Mouse (Mus musculus) Muller cell, postnatal 12 days (primary cell): ENCODE data around the gene Gphn.
"Not testable (repeated sequence)": the region's sequence is repeated elsewhere in the genome, so short reads cannot be mapped to it uniquely, and the experiment has no call there.

ENCODE experiments used
- DNase-seq: peaks from one replicate; pipeline ENCODE4 v3.0.0-alpha.2; 2015; ENCODE audit errors: inconsistent ontology term

Gphn gene

DNA sequence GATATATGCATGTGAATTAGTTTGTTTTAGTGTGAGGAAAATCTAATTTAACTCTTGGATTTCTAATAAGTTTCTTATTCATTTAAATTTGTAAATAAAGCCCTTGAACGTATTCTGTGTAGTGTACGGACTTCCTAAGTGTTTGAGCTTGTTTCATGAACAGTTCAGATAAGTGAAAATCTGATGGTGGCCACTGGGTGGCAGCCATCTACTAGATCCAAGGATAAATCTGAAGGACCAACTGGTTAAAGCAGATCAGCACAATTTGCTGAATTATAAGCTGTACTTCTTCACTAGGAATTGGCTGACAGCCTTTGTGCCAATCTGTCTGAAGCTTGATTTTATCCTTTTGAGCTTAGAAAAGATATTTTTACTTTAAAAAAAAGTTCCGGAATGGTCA is 105.9 kb downstream of the Gphn start:
- peak; percentile 40 for DNase-seq

DNA sequence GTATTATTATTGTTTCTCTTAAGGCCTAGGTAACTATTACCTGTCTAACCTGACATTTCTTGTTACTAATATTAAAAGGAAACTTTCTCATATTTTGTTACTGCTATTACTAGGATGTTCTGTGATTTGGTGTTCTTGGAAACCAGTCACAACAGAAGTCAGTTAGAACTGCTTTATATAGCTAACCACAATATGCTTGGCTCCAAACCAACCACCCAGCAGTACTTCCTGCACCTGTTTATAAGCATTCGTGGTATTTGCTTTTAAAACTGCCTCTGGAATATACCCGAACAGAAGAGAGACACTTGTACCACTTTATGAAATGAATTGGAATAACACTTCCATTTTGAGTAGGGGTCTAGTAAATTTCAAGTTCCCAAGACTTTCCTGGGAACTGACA is 130.3 kb downstream of the Gphn start:
- no peak for DNase-seq

DNA sequence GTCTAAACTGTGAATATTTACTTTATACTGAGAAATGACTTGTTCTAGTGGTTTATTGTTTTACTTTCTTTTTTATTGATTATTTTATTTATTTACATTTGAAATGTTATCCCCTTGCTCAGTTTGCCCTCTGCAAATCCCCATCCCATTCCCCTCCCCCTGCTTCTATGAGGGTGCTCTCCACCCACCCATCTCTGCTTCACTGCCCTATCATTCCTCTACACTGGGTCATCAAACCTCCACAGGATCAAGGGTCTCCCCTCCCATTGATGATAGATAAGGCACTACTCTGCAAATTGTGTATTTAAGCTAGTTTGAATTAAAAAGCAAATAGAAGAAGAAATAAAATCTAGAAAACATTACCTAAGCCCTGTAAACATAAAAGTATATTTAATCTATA is 163.1 kb downstream of the Gphn start:
- DNase-seq = no peak

DNA sequence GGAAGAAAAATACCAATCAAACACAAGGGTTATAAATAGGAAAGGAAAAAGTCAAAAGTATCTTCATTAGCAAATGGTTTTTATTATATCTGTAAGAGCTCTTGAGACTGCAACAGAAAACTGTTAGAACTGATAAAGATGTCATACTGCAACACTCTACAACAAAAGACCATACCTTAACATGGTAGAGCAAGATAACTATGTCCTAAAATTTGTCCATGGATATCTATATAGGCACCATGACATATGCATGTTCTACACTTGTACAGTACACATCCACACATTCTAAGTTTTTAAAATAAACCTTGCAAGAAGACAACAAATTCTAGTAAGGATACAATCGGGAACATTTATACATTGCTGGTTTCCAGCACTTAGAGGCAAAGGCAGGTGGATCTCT is 169.1 kb downstream of the Gphn start:
- no peak for DNase-seq

DNA sequence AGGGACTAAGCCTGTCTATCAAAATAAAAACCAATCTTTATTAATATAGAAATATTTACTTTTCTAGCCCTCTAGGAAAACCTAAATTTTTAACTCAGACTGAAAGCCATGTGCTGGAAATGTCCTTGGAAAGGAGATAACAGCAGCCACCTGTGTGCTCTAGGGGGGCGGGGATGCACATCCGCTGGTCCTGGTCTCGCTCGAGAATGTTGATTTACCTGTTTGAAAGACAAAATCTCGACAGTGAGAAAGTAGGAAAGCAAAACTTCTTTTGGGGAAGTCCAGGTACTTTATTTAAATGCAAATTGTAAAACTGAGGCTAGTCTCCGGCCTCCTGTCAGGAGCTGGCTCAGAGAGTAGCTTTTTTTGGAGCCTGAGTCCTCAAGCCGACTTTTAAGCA is 181.3 kb downstream of the Gphn start:
- not testable (repeated sequence) for DNase-seq

DNA sequence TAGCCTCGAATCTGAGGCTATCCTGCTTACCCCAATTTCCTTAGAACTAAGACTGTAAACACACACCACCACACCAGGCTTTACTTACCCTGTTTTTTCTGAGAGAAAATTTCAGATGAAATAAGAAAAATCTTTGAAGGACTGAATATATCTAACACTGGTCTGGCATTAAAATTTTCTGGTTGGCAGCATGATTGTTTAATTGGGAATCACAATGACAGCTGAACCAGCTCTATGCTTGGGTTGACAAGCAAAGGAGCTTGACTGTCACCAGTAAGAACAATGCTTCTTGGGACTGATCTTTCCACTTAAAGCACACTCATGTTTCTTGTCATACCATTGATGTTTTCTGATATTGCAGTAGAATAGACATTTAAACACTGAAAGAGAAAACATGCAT is 296.0 kb downstream of the Gphn start:
- peak; percentile 11 for DNase-seq

DNA sequence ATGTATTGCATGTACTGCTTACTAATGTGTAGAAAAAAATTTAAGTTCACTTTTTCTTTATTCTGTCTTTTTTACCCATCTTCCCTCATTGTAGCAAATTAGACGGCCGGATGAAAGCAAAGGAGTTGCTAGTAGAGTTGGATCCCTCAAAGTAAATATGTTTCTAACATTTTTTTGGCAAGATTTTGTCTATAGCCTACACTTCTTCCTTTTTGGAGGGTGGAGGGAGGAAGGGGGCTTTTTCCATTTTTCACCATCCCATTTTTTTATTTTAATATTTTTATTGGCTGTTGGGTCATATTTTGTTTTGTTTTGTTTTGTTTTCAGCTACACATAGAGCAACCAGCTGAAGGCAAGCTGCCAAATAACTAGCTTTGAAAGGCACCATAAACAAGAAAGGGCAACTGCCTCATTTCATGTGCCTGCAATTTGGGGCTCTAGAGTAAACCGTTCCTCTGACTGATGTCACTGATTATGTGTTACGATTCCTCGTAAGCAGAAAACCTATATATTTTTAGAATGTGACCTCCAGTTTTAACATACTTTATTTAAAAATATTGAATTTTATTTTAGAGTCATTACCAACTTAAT is 296.7 kb downstream of the Gphn start:
- DNase-seq = no peak

DNA sequence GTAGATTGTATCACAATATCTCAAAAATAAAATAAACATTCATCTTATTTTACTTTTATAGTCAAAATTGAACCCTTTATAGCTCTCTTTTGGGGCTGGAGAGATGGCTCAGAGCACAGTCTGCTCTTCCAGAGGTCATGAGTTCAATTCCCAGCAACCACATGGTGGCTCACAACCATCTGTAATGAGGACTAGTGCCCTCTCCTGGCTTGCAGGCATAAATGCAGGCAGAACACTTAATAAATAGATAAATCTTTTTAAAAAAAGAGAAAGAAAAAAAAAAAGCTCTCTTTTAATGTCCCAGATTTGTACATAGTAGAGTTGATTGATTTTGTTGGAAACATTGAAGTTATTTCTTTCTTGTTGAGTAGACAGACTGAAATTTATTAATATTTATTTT is 311.4 kb downstream of the Gphn start:
- DNase-seq = not testable (repeated sequence)

DNA sequence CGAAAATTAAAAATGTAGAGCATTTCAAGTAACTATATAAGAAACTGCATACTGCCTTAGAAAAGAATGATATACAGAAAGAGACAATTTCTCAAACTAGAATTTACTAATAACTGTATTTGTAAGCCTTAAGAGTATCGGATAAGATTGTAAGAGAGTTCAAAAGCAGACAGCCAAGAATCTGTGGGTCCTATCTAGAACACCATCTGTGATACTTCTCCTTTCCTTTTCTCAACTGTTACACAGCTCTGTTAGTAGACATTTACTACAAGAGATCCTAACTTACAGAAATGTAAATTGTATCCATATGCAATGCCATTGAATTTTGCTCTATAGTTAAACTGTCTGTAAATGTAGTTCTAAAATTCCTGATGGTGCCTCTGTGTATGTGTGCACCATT is 324.7 kb downstream of the Gphn start:
- no peak for DNase-seq

DNA sequence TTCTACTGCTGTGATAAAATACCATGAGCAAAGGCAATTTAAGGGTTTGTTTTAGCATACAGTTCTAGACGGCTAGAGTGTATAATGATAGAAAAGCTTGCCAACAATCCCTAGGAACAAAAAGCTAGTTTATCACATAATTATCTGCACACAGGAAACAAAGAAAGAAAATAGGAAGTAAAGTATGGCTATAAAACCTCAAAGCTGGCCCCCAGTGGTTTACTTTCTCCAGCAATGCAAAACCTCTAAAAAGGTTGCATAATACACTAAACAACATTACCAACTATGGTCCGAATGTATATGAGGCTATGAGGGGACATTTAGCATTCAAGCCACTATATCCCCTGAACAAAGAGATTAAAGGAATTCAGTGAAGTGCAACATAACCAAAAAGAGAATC is 405.6 kb downstream of the Gphn start:
- no peak for DNase-seq

DNA sequence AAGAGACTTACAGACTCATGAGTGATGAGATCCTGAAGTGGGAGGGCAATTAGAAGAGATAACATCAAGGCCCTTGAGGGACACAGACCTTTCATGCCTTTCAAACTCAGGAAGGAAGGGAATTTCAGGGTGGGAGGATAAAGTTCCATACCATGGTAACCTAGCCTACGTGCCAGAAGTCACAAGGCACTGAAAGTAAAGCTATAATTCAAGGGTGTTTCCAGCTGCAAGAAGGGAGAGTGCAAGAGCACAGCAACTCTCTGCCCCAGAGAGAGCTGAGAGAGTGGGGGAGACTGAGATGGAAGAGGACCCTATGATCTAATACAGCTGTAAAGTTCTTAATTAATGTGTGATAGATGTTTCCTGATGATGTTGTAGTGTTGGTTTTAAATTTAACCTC is 413.3 kb downstream of the Gphn start:
- no peak for DNase-seq

DNA sequence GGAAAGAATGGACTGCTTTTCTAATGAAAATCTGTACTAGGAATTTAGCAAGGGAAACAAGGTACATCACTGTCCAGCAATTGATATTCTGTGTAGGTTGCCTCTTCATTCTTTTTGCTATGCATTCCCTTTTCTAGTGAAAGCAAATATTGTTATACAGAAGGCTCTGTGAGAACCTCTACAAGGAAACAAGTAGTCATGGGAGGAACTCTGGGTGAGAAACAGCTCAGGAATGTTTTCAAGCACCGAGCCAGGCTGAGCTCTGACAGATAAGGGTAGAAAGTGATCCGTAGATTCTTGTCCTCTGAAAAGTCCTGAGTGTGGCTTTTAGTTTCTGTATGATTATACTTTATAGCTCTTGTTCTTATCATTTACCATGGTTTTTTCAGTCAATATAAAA is 413.9 kb downstream of the Gphn start:
- peak; percentile 64 for DNase-seq

DNA sequence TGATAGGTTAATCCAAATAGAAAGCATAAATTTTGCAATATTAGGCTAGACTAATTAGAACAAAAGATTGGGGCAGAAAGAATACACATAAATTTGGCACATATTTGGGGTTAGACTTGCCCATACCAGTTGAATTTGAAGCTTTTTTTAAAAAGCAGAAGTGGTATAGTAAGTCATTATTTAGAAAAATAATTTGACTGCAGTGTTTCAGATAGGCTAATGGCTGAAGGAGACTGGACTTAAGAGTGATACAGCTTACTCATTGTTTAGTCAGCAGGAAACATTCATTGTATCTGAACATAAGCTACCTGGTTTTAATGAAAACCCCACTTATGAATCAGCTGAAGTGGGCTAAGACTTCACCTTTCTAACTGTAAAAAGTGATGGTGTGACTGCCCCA is 415.0 kb downstream of the Gphn start:
- DNase-seq = no peak

DNA sequence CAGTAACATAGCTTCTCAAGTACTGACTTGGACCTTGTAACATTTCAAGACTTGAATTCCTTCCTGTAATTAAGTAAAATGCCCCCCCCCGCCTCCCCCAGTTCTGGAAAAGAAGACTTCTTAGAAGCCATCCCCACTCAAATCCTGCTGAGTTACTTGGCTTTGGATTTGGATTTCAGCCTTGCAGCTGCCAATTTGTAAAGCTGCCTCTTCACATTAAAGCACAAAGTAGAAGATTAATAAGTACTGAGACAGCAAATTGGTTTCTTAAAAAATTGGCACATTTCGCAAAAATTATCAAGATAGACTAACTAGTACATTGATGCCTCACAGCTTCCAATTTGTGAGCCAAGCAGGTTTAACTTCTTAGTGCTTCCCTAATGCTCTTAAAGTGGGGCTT is 417.5 kb downstream of the Gphn start:
- peak; percentile 7 for DNase-seq

DNA sequence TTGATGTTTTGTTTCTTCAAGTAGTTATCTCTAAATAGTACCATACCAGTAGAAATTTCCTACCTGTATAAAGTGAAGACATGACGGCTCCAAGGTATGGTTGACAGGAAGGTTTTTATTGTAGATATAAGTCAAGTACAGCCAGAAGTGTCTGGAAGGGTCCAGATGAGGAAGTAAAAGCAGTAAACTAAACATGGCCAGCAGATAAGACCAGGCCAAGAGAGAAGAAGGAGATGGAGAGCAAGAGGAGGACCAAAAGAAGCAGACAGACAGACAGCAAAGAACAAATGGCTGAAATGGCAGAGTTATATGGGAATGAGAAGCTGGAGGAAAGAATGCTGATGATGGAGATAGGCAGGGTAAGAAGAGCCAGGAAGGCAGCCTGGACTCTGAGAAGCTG is 419.1 kb downstream of the Gphn start:
- no peak for DNase-seq

DNA sequence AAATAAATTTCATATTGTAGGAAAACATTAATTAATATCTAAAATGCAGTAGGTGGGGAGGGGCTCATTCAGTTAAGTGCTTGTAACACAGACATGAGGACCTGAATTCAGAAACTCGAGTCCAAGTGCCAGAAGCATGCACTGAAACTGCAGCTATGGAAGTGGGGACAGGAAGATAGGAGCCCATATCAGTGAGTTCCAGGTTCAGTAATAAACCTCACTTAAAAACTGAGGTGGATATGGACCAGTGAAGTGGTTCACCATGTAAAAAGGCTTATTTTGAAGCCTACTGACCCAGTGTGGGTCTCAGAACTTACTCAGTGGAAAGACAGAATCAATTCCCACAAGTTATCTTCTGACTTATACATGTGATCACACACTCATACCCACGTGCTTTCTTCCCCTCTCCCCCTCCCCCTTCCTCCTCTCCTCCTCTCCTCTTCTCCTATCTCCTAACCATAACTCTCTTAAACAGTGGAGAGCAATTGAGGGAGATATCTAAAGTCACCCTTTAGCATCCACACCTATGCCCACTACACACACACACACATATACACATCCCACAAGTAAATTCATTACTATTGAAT is 433.6 kb downstream of the Gphn start:
- DNase-seq = no peak

DNA sequence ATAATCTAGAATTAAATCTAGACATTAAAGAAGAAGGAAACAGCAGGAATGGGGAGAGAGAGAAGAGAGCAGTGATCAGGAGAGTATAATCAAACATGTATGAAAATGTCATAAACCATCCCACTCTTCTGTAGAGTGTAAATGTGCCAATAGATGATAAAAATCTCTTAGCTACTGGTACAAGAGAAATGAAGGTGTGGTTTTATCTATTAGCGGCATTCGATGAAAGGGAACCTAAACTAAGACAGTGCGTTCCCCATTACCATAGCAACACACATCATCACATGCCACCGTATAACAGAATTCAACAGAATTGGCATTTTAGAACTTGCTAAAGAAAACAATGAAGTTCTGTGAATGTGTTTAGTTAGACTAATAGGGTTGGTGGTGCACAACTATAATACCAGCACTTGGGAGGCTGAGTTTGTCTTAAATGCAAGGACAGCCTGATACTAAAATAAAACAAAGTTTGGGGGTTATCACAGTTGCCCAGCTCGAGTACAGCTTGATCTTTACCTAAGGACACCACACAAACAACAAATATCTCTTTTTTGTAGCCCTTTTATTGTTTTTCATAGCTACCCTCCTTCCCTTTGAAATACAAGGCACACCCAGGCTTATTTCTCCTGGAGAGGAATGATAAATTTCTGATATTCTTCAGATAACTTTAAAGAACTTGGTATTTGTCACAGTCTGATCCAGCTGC is 452.1 kb downstream of the Gphn start:
- no peak for DNase-seq

DNA sequence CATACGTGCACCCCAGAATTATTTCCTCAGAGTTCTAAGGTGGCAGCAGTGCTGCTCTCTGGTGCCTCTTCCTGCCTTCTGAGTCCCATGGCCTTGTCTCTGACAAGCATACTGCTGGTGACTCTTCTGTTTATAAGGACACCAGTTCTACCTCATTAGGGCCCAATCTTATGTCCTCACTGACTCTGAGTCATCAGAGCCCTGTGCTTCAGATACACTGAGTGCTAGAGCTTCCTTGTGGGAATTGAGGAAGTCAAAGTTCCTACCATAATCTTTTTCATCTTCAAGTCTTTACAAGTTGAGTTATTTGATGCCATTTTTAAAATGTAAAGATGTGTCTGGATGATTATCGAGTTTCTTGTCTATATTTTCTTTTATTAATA is 452.6 kb downstream of the Gphn start:
- no peak for DNase-seq

DNA sequence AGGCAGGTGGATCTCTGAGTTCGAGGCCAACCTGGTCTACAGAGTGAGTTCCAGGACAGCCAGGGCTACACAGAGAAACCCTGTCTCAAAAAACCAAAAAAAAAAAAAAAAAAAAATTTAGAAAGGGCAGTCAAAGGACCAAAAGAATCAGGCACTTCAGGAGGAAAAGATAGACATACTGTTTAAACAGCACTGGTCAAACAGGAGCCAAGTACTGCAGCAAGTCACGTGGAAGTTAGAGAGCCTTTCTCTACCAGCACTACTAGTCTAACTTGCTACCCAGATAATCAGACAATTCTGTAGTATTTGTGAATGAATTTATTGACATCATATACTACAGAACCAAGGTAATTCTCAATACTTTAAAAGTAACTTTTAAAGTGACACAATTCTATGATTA is 454.9 kb downstream of the Gphn start:
- DNase-seq = no peak

DNA sequence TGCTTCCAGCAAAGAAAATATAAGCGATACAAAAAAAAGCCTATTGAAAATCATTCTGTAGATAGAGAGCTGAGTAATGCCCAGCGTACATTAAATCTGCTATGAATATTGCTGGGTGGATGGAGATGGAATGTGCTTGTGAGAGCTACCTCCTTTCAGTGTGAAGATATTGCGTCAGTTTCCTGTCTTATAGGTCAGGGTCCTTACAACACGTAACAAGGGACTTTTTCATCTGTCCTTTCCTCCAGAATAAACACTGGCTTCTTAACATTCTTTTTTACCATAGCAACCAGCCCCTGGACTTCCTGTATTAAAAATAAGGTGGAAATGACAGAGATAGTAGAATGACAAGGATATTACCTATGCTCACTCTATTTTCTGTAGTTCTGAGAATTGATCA is 456.1 kb downstream of the Gphn start:
- DNase-seq = no peak

DNA sequence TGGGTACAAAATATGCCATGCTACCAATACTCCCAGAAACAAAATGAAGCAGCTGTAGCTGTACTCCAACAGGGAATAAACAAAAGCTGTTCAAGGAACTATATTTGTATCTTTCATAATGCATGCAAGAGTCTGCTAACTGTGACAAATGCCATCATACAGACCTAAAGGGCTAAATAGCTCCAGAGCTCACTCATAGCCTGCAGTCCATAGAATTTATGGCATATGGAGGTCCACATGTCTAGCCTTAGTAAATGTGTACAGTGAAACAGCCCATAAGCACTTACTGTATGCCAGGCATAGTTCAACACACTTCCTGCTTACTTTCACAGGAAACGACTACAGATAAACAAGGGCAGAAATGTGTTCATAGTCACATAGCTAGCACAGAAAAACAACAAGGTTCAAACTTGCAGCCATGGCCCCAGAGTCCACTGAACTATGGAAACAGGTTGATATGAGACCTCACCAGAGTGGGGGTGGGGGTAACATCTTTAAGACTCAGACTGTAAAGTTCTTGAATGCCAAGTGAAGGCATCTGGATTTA is 459.6 kb downstream of the Gphn start:
- no peak for DNase-seq

DNA sequence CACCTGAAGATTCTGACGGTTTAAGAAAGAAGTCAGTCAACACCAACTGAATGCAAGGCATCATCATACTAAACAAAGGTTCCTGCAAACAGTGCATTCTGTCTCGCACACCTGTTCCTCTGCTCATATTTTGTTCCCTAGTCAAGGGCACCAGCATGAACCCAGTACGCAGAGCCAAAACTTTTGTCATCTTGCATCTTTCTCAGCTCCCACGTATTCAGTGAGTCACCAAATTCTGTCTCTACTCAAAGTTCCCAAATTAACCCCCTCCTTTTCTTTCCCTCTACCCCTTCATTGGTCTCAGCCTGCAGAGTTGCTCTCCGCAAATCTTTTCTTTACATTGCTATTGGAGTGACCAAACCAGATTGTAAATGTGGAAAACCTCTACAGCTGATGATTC is 462.7 kb downstream of the Gphn start:
- DNase-seq = no peak

DNA sequence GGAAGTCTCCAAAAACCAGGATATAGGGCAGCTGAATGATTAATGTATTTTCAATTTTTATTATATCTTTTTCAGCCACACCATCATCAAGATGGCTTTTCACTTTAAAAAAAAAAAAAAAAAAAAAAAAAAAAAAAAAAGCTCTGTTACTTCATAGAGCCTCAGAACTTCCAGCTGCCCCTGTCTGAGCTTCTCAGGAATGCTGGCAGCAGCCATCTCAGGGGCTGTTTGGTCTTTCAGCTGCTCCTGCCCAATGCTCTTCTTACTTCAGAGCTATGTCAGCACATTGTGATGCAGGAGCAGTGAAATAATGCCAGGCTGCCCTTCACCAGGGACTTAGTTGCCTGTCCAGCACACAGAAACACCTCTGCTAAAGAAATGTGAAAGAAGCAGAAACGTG is 465.1 kb downstream of the Gphn start, which contains the start of gene Fam71d:
Gene Fam71d, plus strand, starts transcription at position 211 of the 400 bp plus-strand sequence.
- DNase-seq = peak; percentile 8
